Mouse (Mus musculus): ENCODE results near the gene Slc16a10. TPM values are rescaled to one million over a fixed set of nuclear protein-coding genes. Genes with fewer than 3 reads are reported as not detected.

Slc16a10 gene
- polyA plus RNA-seq, 1 experiment, result 11.0 TPM

DNA sequence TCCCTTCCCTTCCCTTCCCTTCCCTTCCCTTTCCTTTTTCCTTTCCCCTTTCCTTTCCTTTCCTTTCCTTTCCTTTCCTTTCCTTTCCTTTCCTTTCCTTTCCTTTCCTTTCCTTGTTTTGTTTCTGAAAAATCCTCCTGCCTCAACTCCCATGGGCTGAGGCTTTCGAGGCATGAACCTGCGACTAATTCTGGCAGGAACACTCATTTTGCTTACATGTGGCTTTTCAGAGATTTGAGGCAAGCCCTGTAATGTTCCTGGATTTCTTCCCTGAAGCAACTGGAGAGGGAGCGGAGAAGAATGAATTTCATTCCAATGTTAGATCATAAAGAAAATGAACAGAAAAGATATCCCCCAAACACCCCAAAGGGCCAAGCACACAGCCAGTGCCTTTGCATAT, 39.9 kb downstream of the Slc16a10 start:
- no peak for TF ChIP-seq GATA1 (IDR thresholded peaks at IDR 0.05; ENCODE audit: low read length)

DNA sequence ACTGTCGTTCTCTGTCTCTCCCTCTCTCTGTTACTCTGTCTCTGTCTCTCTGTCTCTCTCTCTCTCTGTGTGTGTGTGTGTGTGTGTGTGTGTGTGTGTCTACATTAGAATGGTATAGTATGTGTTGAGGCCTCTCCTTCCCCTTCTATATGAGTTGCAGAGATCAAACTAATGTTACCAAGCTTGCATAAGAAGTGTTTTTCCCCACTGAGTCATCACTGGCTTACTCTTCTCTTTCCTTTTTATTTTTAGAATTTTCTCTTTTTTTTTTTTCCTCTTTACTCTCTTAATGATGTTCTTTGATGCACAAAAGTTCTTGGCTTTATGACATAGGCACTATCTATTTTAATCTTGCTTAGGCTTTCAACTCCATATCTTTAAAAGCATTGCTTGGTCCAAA, 43.6 kb downstream of the Slc16a10 start:
- no peak for TF ChIP-seq GATA1 (IDR thresholded peaks at IDR 0.05; ENCODE audit: low read length)

DNA sequence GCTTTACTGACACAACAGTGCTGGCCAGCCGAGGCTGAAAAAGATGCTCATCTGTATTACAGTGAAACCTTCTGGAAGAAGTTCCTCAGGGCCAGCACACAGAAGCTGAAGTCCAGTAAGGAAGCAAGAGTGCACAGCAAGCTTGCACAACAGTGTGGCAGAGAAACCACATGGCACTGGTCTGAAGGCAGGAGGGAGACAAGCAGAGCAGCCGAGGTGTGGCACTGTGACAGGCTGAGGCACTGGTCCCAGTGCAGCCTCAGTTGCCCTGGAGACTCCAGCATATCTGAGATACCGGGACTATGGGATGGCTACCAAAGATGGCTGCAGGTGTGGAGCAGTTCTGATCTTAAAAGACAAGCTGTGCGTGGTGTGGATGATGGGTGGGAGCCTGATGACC, 44.5 kb downstream of the Slc16a10 start:
- TF ChIP-seq GATA1 (IDR thresholded peaks at IDR 0.05; ENCODE audit: low read length), result no peak

DNA sequence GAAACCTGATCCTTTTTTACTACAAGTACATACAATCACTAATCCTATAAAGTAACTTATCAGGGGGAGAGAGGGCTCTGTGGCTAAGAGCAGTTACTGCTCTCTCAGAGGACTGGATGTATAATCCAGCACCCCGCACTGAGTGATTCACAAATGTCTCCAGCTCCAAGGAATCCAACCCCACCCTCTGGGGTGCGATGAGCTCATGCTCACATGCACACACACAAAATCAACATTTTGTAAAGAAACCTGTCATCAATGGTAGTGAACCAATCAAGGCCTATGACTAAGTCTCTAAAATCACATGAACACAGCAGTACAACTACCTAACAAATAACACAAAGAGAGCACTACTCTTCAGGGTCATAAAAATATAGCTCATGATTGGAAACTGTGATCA, 47.3 kb downstream of the Slc16a10 start:
- TF ChIP-seq GATA1 (IDR thresholded peaks at IDR 0.05; ENCODE audit: low read length), result no peak

DNA sequence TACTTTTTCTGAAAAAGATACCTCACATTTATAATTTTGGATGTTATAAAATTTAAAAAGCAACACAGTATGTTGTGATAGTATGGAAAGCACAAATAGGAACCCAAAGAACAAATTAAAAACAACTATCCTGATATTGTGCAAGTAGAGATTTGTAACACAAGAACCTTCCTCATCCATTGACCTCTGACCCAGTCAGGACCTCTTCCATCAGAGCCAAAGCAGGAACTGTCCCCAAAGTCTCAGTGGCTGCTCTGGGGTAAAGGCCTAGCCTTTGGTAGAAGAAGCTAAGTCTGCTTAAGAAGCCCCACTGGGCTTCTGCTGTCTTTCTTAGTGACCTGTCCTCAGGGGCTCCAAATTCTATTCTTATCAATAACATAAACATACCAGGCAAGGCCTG, 48.5 kb downstream of the Slc16a10 start:
- TF ChIP-seq GATA1 (IDR thresholded peaks at IDR 0.05; ENCODE audit: low read length), result no peak

DNA sequence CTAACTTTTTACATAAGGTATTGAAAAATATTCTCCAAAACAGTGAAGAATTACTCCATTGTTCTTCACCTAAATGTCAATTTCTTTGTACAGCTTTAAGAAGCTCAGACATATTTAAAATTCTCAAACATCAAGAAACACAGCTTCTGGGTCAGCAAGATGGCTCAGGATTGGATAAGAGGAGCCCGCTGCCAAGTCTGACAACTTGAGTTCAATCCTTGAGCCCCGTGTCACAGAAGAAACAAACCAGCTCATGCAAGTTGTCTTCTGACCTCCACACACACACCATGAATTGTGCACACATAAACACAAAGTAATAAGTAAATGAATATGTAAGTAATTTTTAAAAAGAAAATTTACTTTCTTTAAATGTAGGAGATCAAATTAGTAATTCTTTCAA, 50.6 kb downstream of the Slc16a10 start:
- no peak for TF ChIP-seq GATA1 (IDR thresholded peaks at IDR 0.05; ENCODE audit: low read length)

DNA sequence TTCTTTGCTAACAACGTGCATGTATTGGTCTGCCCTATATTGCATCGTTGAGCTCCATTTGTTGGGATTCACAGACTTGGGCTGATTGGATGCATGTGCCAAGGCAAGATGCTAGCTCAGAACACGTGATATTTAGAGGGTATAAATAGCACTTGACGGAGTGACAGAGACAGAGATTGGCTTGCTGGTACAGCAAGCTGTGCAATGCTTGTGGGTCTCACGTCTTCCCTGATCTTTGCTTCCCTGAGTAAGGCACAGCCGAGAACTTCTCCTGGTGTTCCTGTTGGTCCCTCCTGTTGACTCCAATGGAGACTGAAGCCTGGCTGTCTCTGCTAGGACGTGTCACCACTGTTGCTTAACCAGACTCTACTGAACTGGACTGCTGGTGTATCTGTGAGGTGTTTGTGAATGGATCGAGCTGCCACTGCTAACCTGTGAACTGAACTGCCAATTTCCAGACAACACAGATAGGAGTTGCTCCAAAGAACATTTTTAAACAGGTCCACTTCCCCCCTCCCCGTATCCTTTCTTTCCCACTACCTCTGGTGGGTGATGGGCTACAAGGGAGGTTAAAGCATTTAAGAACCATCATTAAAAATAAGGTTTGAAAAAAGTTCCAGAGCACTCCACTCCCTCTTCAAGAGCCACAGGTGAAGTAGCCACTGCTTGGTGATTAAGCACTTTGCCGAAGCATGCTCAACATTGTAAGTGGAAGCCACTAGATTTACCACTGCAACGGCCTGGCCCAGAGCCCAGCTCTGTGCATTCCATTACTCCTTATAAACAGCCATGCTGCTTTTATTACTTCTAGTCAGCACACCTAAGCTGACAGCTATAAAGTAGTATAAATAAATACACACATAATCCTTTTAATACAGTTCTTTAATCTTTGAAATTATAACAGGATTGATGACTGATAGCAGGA, 51.3 kb downstream of the Slc16a10 start:
- no peak for TF ChIP-seq GATA1 (IDR thresholded peaks at IDR 0.05; ENCODE audit: low read length)

DNA sequence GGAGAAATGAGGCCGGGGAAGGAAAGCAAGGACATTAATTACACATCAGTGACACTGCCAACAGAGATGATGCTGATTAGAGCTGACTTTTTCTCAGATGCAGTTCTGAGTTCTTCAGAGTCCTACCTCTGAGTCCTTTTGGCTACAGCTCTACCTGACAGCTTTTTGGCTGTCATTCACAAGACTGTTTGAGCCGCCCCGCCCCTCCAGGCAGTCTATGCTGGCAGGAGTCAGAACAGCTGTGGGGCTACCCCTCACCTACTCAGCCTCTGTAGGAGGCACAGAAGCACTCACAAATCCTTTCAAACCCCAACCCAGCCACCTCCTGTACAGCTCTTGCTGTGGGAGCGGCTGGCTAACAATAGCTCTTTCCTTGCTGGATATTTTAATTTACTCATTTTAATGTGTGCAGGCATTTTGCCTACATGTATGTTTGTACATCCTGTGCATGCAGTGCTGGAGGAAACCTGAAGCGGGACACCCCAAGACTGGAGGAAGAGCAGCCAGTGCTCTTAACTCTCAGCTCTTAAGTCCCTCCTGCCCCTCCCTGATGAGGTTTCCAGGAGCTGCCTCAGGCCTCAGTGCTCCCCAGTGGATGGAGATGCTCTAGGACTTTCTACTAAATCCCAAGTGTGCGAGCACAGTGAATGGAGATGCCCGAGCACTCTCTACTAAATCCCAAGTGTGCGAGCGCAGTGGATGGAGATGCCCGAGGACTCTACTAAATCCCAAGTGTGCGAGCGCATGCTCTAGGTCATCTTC, 57.5 kb downstream of the Slc16a10 start:
- no peak for TF ChIP-seq GATA1 (IDR thresholded peaks at IDR 0.05; ENCODE audit: low read length)

DNA sequence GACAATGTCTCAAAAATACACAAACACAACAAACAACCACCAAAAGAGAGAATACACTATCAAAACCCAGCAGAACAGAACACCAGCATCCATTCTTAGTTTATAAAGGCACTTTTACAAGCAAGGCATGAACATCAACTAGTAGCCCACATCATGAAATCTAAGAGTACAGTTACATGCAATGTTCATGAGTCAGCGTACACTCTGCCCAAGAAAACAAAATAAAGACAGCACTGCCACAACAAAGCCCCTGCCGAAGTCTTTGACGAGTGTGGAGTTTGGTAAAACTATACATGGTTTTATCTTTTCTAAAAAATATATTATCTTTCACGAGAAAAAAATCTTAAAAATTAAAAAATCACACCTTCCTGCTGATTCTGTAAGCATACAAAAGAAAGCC, 58.5 kb downstream of the Slc16a10 start:
- TF ChIP-seq GATA1 (IDR thresholded peaks at IDR 0.05; ENCODE audit: low read length), result no peak

DNA sequence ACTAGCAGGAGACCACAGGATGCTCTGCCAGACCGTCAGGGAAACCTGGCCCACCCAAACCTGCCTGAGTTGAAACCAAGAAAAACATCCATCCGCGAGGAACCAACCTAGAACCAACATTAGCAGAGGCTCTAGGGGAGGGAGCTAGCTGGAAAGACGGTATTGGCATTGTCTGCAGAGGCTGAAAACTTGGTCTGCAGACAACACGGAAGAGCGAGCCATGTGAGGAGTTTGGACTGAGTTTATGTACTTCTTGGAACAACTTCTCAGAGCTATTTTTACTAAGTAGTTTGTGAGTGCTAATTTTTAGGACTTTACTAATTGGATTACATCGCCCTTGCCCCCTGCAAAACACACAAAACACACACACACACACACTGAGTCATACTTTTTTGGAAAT, 59.4 kb downstream of the Slc16a10 start:
- TF ChIP-seq GATA1 (IDR thresholded peaks at IDR 0.05; ENCODE audit: low read length), result no peak

DNA sequence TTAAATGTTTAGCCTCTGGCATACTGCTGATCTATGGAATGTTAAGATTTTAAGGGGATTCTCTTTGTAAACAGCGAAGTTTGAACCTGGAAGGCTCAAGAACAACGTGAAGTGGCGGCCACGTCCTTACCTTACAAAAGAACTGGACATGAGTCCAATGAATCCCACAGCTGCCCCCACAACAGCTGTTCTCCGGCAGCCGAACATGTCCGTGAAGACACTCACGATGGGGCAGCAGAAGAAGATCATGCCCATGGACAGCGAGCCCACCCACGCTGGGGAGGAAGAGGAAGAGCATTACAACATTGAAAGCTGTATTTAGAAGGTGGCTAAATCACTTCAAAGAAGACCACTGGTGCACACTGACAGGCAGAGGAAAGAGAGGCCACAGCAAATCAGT, 61.5 kb downstream of the Slc16a10 start:
- no peak for TF ChIP-seq GATA1 (IDR thresholded peaks at IDR 0.05; ENCODE audit: low read length)

DNA sequence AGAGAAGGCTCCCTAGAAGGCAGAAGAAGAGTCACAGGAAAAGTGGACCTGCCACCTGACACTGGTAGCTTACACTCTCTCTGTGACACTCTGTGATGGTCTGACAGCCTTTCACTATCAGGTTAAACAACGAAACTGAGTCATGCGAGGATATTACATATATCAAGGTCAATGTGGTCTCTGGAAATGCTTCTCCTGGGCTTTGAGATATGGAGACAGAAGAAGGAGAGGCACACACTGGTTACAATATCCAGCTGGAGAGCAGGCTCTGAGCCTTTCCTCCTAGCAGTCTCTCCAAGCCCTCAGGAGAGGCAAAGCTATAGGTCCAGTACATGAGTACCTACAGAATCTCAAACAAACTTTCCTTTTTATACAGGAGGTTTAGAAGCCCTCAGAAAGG, 62.8 kb downstream of the Slc16a10 start:
- TF ChIP-seq GATA1 (IDR thresholded peaks at IDR 0.05; ENCODE audit: low read length), result no peak

DNA sequence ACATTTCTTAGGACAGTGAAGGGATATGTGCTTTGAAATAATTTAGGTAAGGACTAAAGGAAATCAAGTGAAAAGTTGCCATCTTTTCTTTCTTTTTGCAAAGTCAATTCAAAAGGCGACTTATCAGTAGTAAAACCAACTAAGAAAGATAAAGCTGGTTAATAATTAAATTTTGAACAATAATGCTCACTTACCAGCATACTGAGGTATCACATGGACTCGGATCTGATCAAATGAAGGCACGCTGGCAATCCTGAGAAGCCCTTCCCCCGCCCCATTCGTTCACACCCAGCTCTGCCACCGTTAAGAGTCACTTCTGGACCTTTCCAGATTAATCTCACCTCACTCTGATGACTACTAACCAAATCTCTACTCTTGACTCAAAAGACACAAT, 64.1 kb downstream of the Slc16a10 start:
- no peak for TF ChIP-seq GATA1 (IDR thresholded peaks at IDR 0.05; ENCODE audit: low read length)

DNA sequence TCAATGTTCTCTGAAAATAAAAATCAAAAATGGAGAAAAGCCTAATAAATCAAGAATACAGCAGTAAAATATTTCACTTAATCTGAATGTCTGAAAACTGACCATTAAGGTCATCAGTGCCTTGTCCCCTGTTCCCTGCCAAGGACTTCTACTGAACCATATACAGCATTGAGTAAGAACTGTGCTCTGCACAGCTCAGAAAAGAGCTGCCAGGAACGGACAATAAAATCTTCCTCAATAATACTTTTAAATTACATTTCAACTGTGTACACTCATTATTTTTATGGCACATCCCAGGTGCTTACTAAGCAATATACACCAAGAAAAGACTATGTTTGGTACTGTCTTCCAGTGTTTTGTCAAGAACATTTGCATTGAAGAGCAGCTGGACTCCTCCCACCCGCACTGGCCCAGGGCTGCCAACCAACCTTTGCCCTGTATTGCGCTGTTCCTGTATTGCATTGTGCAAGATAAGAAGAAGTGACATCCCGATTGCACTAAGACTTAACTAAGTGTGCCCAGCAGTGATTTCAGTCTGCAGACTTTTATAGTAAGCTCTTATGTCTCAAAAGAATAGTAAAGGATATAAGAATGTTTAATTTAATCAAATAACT, 64.6 kb downstream of the Slc16a10 start:
- no peak for TF ChIP-seq GATA1 (IDR thresholded peaks at IDR 0.05; ENCODE audit: low read length)

DNA sequence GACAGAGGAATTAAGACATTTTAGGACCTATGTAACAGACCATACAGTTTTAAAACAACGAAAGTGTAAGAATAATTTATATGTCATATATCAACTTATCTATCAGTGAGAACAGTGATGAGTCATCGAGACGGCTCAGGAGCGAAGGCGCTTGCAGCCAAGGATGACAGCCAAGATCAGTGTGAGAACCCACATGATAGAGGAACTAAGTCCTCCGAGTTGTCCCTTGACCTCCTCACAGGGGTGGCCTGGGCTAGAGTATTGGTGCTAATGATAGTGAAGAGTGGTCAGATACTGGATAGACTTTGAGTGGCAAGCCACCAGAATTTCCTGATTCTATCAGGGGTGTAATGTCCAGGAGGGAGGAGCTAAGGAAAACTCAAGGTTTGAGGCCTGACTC, 68.5 kb downstream of the Slc16a10 start:
- no peak for TF ChIP-seq GATA1 (IDR thresholded peaks at IDR 0.05; ENCODE audit: low read length)

DNA sequence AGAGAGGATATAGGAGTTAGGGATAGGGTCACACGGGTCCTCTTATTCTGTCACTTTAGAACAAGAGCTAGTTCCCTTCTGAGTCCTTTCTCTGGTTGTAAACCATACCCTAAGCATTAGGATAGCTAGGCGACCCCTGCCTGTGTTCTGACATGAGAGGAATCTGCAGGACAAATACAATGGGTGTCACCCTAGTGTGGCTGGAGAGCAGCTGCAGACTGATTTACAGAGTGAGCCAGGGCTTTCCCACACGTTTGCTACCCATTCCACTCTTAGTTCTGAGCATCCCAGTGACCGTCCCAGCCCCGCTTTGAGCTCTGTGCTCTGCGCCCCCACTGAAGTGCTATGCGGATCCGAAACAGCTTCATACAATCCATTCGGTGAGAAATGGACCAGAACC, 71.4 kb downstream of the Slc16a10 start:
- TF ChIP-seq GATA1 (IDR thresholded peaks at IDR 0.05; ENCODE audit: low read length), result no peak
